Mouse (Mus musculus) bone marrow macrophage, adult 2 months (primary cell): ENCODE measurements around the gene Cenpp.

Experiments
- CTCF ChIP-seq: IDR thresholded peaks from 2 replicates; pipeline ENCODE4 v1.5.1; 2012; ENCODE audit warnings: low read depth, mild to moderate bottlenecking, low read length, moderate library complexity
- POLR2A ChIP-seq: IDR thresholded peaks from 2 replicates; pipeline ENCODE4 v1.6.1; 2012; ENCODE audit warnings: mild to moderate bottlenecking, low read depth, low read length, borderline replicate concordance

GRCm38 (mm10) chr13:49421959-49422358 is 230.6 kb downstream of the Cenpp start:
- TF ChIP-seq CTCF (no peak), POLR2A (no peak)
